Mouse (Mus musculus) hematopoietic multipotent progenitor cell, adult 10-12 weeks (in vitro differentiated cells): ENCODE results near the gene Olfr509. TPM values are rescaled to one million over a fixed set of nuclear protein-coding genes. Genes with fewer than 3 reads are reported as not detected.

Experiments used
- polyA plus RNA-seq: library from polyadenylated mRNA; stranded (reverse); fragments of >175 nt; gene quantifications from 2 replicates; pipeline ENCODE4 v1.2.3, GENCODE M21; 2012; ENCODE audit warnings: low replicate concordance

Gene Olfr509
- polyA plus RNA-seq, result not detected in 2 replicates

DNA sequence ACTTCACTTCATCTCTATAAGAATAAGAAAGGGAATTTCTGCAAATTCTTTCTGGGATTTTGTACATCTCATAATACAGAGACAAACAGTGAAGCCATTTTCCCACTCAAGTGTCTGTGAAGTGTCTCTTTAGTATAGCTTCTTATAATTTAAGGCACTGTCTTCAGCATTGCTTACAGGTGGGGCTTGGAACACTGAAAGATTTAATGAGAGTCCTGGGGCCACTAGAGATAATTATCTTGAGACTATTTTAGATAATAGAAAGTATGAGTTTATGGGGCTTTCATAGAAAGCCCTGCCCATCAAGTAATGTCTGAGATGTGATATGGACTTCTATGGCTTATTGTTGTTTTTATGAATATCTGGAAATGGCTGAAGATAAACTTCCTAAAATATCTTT is at the start of gene Olfr509:
Gene Olfr509 (minus strand): TSS at position 101 of the 400 bp plus-strand sequence.

DNA sequence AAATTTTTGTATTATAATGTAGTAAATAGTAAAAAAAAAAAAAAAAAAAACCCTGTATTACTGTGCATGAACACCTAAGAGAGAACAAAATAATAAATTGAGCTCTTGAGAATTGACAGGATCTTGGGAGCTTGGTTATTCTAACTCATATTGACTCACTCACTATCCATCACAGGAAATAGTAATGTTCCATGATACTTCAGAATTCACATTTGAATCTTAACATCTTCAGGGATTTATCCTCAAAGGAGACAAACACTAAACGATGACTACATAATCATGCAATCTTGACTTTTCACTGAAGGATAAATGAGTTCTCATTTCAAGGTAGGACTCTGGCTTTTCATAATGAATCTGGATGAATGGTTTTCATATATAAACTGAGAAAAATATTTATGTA is 14.4 kb upstream of the Olfr509 start, which contains the start of gene Olfr510:
Gene Olfr510 (plus strand): TSS at position 301 of the 400 bp plus-strand sequence.

DNA sequence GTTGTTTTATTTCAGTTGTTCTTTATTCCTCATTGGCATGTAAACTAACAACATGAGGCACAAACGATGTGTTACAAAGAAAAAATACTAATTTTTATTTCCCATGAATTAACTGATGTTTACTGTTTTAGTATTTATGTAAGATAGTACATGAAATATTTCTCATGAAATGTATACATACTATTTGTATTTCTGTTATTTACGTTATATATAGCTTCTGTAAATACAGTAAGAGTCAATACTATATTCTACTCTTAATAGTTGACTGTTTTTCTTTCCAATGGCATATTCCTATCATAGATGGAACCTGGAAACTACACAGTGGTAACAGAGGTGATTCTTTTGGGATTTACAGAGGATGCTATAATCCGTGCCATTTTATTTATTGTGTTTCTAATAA is 22.0 kb downstream of the Olfr509 start, which contains the start of gene Olfr508:
Gene Olfr508 (plus strand): TSS at position 301 of the 400 bp plus-strand sequence.

DNA sequence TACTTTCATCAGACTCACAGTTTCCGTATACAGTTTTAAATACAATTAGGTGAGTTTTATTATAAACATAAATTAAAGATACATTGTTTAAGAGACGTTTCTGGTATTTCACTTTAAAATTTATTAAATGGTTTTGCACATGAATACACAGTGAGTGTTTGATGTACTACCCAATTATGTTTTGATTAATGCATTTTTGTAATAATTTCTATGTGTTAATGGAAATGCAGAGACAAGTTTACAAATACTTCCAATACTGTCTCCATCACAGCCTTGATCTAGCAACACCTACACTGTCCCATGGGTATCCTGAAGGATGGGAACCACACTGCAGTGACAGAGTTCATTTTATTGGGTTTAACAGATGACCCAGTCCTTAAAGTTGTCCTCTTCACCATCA is 30.2 kb downstream of the Olfr509 start, which contains the start of gene Olfr507:
Gene Olfr507 (plus strand): TSS at position 301 of the 400 bp plus-strand sequence.

DNA sequence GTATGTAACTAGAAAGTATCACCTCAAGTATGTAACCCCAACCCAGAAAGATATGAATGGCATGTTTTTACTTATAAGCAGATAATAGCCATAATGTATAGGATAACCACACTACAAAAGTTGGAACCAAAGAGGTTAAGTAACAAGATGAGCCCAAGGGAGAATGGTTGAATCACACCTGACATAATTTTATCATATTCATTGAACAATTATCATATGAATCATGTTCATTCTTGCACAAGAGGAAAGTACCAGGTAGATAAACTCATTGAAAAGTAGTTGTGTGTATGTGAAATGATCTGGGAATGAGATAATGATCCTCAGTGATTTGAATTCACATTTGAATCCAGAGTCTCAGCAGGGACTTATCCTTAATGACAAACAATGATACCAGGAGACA is 41.2 kb downstream of the Olfr509 start, which contains the start of gene Olfr506:
Gene Olfr506 (plus strand): TSS at position 301 of the 400 bp plus-strand sequence.

Other genes with a start within 250 kb of the Olfr509 start
- gene Olfr497, start 231.5 kb downstream of the Olfr509 start, polyA plus RNA-seq, result not detected in 2 replicates
- not detected in 2 replicates for gene Olfr498, start 186.6 kb downstream of the Olfr509 start, polyA plus RNA-seq
- gene Olfr502, start 126.8 kb downstream of the Olfr509 start, polyA plus RNA-seq, result not detected in 2 replicates
- not detected in 2 replicates for gene Olfr503, start 107.4 kb downstream of the Olfr509 start, polyA plus RNA-seq
- gene Olfr504, start 86.1 kb downstream of the Olfr509 start, polyA plus RNA-seq, result not detected in 2 replicates
- gene Olfr506, start 41.1 kb downstream of the Olfr509 start, polyA plus RNA-seq, result not detected in 2 replicates
- not detected in 2 replicates for gene Olfr507, start 30.1 kb downstream of the Olfr509 start, polyA plus RNA-seq
- gene Olfr508, start 21.9 kb downstream of the Olfr509 start, polyA plus RNA-seq, result not detected in 2 replicates
- gene Olfr510, start 14.5 kb upstream of the Olfr509 start, polyA plus RNA-seq, result not detected in 2 replicates
- gene Olfr512, start 61.4 kb upstream of the Olfr509 start, polyA plus RNA-seq, result not detected in 2 replicates
- 0.07 TPM in 1 of 2 replicates, not detected in the other for gene Olfr513, start 99.1 kb upstream of the Olfr509 start, polyA plus RNA-seq
- not detected in 2 replicates for gene Olfr514, start 174.1 kb upstream of the Olfr509 start, polyA plus RNA-seq
- gene Olfr516, start 198.6 kb upstream of the Olfr509 start, polyA plus RNA-seq, result not detected in 2 replicates
- not detected in 2 replicates for gene Olfr517, start 220.5 kb upstream of the Olfr509 start, polyA plus RNA-seq
- gene Olfr518, start 233.1 kb upstream of the Olfr509 start, polyA plus RNA-seq, result not detected in 2 replicates
- gene Olfr519, start 242.5 kb upstream of the Olfr509 start, polyA plus RNA-seq, result not detected in 2 replicates